Mouse (Mus musculus) spleen, adult 2 months (tissue): ENCODE results near the gene Znhit6.

Experiments used
- CTCF ChIP-seq: fragments of 200-500 bp; IDR thresholded peaks from 2 replicates; pipeline ENCODE4 v1.5.1; 2011; ENCODE audit warnings: mild to moderate bottlenecking, inconsistent platforms; ENCODE audit not compliant: insufficient read depth, insufficient read length, insufficient replicate concordance; ENCODE audit errors: extremely low read depth
- POLR2A ChIP-seq: fragments of 200-500 bp; IDR thresholded peaks from 2 replicates; pipeline ENCODE4 v1.6.1; 2011; ENCODE audit warnings: low read depth, low read length, inconsistent platforms

GRCm38 (mm10) chr3:145591841-145592542, 16.0 kb downstream of the Znhit6 start:
- no peak for TF ChIP-seq CTCF
- no peak for TF ChIP-seq POLR2A
